Mouse (Mus musculus): Measurements from ENCODE around the gene Srpk2.

- TF ChIP-seq CTCF (IDR thresholded peaks at IDR 0.05; ENCODE audit: borderline replicate concordance, extremely low read depth, insufficient read depth, insufficient read length), result no peak
- no peak for TF ChIP-seq POLR2A (IDR thresholded peaks at IDR 0.05; ENCODE audit: borderline replicate concordance, extremely low read depth, insufficient read depth, insufficient read length, poor library complexity, severe bottlenecking)
Measured at GRCm38 (mm10) chr5:23512556-23512955, 171.9 kb downstream of the Srpk2 start.

Data from brain, embryonic 14.5 days (tissue).